Mouse (Mus musculus) adipocyte (in vitro differentiated cells): ENCODE results near the gene Slc39a10.

Experiments
- DNase-seq: peaks from one replicate; pipeline ENCODE4 v3.0.0-alpha.2; 2016; ENCODE audit warnings: low spot score

Slc39a10 gene

GRCm38 (mm10) chr1:46892752-46893151, at the start of gene Slc39a10:
Gene Slc39a10 (minus strand): TSS chr1:46892852.
- DNase-seq = no peak

- DNase-seq = no peak
Measured at GRCm38 (mm10) chr1:46939295-46939694, 46.6 kb upstream of the Slc39a10 start.

GRCm38 (mm10) chr1:46937641-46938040, 45.0 kb upstream of the Slc39a10 start:
- DNase-seq = no peak

- no peak for DNase-seq
Measured at GRCm38 (mm10) chr1:46927104-46927503, 34.5 kb upstream of the Slc39a10 start.

GRCm38 (mm10) chr1:46926239-46926638, 33.6 kb upstream of the Slc39a10 start:
- DNase-seq = no peak

- peak; percentile 17 for DNase-seq
Measured at GRCm38 (mm10) chr1:46924992-46925391, 32.3 kb upstream of the Slc39a10 start.

- no peak for DNase-seq
Measured at GRCm38 (mm10) chr1:46922904-46923303, 30.3 kb upstream of the Slc39a10 start.

GRCm38 (mm10) chr1:46921630-46922029, 29.0 kb upstream of the Slc39a10 start:
- no peak for DNase-seq

- DNase-seq = no peak
Measured at GRCm38 (mm10) chr1:46916237-46916636, 23.6 kb upstream of the Slc39a10 start.

- DNase-seq = no peak
Measured at GRCm38 (mm10) chr1:46914349-46914748, 21.7 kb upstream of the Slc39a10 start.

GRCm38 (mm10) chr1:46912506-46913156, 20.0 kb upstream of the Slc39a10 start:
- no peak for DNase-seq

- no peak for DNase-seq
Measured at GRCm38 (mm10) chr1:46910154-46910553, 17.5 kb upstream of the Slc39a10 start.

- DNase-seq = no peak
Measured at GRCm38 (mm10) chr1:46905706-46906105, 13.1 kb upstream of the Slc39a10 start.

- no peak for DNase-seq
Measured at GRCm38 (mm10) chr1:46902102-46902683, 9.5 kb upstream of the Slc39a10 start.

GRCm38 (mm10) chr1:46894281-46894842, 1.7 kb upstream of the Slc39a10 start:
- no peak for DNase-seq

GRCm38 (mm10) chr1:46888726-46889125, 3.9 kb downstream of the Slc39a10 start:
- no peak for DNase-seq

- DNase-seq = no peak
Measured at GRCm38 (mm10) chr1:46888324-46888723, 4.3 kb downstream of the Slc39a10 start.

GRCm38 (mm10) chr1:46887908-46888307, 4.7 kb downstream of the Slc39a10 start:
- no peak for DNase-seq

- no peak for DNase-seq
Measured at GRCm38 (mm10) chr1:46886091-46886490, 6.6 kb downstream of the Slc39a10 start.

GRCm38 (mm10) chr1:46885231-46885630, 7.4 kb downstream of the Slc39a10 start:
- no peak for DNase-seq

GRCm38 (mm10) chr1:46879951-46880350, 12.7 kb downstream of the Slc39a10 start:
- no peak for DNase-seq

GRCm38 (mm10) chr1:46873770-46874169, 18.9 kb downstream of the Slc39a10 start:
- no peak for DNase-seq

GRCm38 (mm10) chr1:46869788-46870187, 22.9 kb downstream of the Slc39a10 start:
- peak; percentile 48 for DNase-seq
